Mouse (Mus musculus) right cerebral cortex, postnatal 10 days (tissue): ENCODE measurements around the gene Scel.
A peak's percentile ranks its signal among the peaks of the same experiment; 100 is the strongest.

ENCODE experiments used
- DNase-seq, 2 experiments: peaks; one replicate each; pipeline ENCODE4 v3.0.0; 2021; ENCODE audit warnings: low spot score in 2 of 2

Scel gene

GRCm38 (mm10) chr14:103513473-103513811 is 300 bp downstream of the Scel start:
- no peak for DNase-seq

- no peak for DNase-seq
These were observed 2.3 kb downstream of the Scel start for GRCm38 (mm10) chr14:103515419-103515818.

DNA sequence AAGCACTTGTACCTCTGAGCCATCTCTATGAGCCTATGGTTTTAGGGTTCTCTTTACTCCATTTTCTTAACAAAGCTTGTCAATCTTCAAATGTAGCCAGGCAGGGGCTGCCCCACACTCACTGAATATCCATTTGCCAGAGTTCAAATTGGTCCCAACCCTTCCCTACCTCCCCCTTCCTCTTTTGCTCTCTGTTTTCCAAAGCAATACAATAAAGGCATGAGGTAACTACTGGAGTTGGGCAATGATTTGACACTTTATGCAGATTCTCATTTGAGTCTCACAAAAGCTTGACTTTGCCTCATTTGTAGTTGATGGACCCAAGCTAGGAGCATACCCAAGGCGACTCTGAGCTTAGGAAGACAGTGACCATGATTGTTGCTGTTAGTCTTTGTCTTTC is 13.1 kb downstream of the Scel start:
- no peak for DNase-seq

- DNase-seq, result no peak
These were observed 16.7 kb downstream of the Scel start for GRCm38 (mm10) chr14:103529733-103530367.

DNA sequence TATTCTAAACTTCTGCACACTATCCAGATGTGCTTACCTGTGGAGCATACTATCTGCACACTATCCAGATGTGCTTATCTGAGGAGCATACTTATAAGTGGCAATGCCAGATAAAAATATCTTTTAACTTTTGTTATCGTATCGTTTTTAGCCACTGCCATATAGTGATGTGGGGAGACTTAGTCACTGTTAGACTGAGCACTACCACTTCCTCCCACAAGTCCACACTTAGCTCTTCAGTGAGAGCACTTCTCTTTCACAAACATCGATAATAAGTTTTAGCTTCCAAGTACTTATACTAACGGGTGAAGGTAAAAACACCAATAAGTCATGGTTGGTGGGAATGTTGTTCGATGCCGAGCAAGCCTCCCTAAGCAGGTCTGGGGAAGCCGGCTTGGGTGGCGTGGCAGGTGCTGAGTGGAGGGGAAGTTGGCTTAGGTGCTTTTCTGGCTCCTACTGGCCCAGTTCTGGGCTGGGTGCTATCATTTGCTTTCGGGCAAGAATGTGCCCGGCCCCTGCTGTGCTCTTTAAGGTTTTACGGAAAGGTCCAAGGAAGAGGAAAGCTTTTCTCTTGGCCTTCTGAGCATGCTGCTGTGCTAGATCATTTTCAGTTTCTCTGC is 18.7 kb downstream of the Scel start:
- no peak for DNase-seq

GRCm38 (mm10) chr14:103535511-103536024 is 22.4 kb downstream of the Scel start:
- no peak for DNase-seq

DNA sequence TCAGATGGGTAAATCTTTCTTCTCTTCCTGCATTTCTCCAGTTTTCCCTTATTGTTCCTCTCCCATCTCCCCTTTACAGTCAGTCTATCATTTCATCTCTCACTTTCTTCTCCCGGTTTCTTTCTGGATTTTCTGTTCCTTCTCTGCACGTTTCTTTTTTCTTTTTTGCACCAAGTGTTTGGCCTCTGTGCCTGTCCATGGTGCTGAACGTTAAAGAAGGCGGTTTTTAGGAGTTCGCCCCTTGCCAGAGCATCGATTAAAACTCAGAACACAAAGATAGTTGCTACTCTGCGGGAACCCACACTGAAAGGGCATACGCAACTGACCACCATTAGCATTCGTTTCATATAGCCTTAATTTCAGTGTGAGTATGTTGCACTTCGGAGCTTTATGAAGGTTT is 23.2 kb downstream of the Scel start:
- DNase-seq, result no peak

- peak; percentile 53 to 77 for DNase-seq
These were observed 24.4 kb downstream of the Scel start for GRCm38 (mm10) chr14:103537355-103538056.

DNA sequence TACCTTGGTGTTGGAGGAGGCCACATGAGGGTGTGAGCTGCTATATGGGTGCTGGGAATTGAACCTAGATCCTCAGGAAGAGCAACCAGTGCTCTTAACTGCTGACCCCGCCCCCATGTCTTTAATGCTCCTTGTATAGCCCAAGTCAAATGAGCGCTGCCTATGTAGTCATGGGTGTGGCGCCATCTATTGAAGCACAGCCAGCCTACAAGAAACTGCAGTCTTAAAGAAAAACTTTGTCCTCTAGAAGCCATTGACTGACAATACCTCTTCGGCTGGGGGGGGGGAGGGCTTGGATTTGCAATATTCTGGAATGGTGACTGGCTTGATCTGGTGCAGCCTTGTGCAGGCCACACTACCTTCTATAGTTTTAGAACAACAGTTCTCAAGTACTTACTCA is 26.7 kb downstream of the Scel start:
- no peak for DNase-seq

GRCm38 (mm10) chr14:103541679-103542078 is 28.5 kb downstream of the Scel start:
- no peak for DNase-seq

GRCm38 (mm10) chr14:103543304-103544079 is 30.4 kb downstream of the Scel start:
- no peak for DNase-seq

DNA sequence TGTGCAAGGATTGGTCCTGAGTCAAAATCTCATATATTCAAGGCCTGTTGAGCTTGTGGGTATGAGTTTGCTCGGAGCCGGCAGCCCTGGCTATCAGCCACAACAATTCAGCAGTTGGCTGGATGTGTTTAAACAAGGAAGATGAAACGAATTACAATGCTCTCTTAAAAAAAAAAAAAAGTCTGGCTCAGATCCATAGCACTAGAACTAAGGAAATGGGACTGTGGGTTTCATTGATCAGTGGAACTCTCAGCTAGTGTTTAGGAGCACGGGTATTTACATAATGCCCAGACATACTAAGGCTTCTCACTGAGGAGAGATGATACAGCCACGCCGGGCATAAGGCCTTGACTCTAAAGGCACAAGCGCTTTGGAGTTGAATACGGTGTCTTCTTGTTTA is 32.6 kb downstream of the Scel start:
- DNase-seq, result peak; percentile 55

DNA sequence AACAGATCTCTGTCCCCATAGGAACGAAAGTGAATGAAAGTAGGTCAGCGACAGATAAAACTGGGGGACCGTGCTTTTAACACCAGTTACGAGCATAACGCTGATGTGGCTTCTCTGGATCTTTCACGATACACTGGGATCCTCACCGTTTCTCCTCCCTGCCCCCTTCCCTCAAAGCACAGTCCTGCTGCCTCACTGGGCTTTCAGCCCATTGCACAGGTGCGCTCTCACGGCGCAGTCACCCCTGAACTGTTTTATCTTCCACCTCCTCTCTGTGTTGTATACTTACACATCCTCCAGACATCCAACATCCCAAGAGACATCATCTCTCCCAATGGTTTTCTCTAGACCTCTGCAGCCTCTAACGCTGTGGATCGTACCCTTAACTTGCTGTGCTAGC is 33.1 kb downstream of the Scel start:
- no peak for DNase-seq

DNA sequence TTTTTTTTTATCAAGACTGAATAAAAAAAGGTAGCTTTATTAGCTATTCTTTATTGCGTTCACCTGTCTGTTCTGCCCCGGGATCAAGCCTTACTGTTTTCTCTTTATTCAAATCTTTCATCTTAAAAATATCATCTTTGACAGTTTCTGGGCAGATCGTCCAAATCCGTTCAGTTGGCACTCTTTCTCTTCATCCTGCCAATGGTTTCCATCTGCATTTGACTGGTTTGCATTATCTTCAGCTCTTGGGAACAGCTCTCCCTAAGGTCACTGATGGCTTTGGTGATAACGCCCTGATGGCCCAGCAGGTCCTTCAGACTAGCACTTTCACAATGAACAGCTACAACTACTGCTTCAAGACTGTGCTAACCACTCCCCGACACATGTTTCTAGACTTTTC is 35.1 kb downstream of the Scel start:
- DNase-seq, result no peak

GRCm38 (mm10) chr14:103550480-103550879 is 37.3 kb downstream of the Scel start:
- peak; percentile 87 to 89 for DNase-seq

- no peak for DNase-seq
These were observed 37.8 kb downstream of the Scel start for GRCm38 (mm10) chr14:103550921-103551320.

GRCm38 (mm10) chr14:103551921-103552320 is 38.8 kb downstream of the Scel start:
- DNase-seq, result no peak

DNA sequence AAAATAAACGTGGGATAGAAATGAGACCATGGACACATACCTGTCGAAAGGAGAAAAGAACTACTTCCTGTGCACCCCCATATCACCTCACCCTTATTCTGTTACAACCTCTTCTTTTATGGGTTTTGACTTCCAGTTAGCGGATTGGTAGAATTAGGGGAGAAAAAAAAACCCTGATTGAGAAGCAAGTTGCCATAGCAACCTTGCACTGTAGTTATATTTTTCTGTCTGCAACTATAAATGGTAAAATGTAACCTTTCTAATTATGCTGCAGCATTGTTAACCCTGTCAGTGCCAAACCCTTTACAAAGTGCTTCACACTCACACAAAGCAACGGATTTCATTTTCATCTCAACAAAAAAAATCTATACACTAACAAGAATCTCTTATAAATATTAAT is 39.2 kb downstream of the Scel start:
- DNase-seq, result peak in 1 of 2 experiments; percentile 48

GRCm38 (mm10) chr14:103556609-103557008 is 43.5 kb downstream of the Scel start:
- DNase-seq, result no peak

DNA sequence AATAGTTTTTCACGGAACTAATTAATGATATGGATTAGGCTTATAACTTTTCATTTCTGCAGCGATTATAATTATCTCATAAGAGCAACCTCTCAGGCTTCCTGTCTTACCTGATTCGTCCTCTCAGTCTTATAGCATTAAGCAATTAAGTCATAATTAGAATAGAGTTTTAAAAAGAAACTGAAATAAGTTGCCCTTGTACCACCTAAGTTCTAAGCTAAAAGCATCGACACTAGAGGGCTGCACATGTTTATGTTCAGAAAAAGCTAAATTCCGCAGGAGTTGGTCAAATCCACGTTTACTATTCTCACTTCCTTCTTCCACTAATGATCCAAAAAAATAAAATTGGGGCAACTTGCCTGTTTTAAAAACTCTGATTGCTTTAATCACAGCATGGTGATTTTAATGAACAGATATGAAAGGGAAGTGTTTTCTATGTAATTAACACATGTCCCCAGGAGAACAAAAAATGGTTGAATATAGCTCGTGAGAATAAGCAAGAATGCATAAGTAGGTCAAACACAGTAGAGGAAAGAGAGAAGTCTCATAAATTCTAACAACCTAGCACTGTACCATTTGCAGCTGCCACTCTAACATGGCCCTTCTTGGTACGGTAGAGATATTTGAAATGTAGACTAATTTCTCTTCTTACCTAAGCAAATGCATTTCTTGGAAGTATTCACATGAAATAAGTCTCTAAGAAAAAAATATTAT is 48.4 kb downstream of the Scel start:
- DNase-seq, result no peak

- DNase-seq, result no peak
These were observed 54.8 kb downstream of the Scel start for GRCm38 (mm10) chr14:103567957-103568356.

DNA sequence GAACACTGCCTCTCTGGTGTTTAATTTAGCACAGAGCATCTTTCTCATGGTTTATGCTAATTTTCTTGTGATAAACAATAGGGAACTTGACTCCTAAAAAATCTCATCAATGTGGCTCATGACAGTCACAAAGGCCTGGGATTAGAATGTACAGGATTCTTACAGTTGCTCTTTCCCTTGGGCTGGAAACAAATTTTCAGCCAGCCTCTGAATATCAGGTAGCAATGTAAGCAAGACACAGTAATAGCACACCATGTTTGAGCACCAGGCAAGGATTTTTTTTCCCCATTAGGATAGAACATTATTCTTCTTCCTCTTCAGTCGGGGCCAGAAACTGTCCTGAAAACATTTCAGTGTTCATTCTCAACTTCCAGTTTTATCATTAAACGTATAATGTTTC is 55.3 kb downstream of the Scel start:
- DNase-seq, result no peak
